Mouse (Mus musculus): ENCODE data around the gene Ces1f. TPM values are rescaled to one million over a fixed set of nuclear protein-coding genes. Genes with fewer than 3 reads are reported as not detected.
"Not testable (repeated sequence)": the region's sequence is repeated elsewhere in the genome, so short reads cannot be mapped to it uniquely, and the experiment has no call there.

Gene Ces1f
- polyA plus RNA-seq, 1 experiment from 2014 or later: not detected

- no peak overlapping the region for H3K4me2 ChIP-seq (replicated peaks)
- H3K4me1 ChIP-seq (replicated peaks; ENCODE audit: control insufficient read depth, insufficient read depth, low read length): no peaks in the 10 kb centered on the region
- H3K36me3 ChIP-seq (replicated peaks; ENCODE audit: control insufficient read depth, insufficient read depth): no peaks in the 10 kb centered on the region
- H3K4me3 ChIP-seq (replicated peaks; ENCODE audit: low read length): no peak overlapping the region
- no peak overlapping the region for H3K9ac ChIP-seq
- H3K27ac ChIP-seq: no peak overlapping the region
- no peaks in the 10 kb centered on the region for H3K9me3 ChIP-seq (ENCODE audit: control insufficient read depth, low read length)
- ATAC-seq (ENCODE audit: low FRiP score) (no peak), DNase-seq (ENCODE audit: low spot score) (no peak)
- H3K27me3 ChIP-seq (ENCODE audit: control insufficient read depth, insufficient read depth, low read length): no peaks in the 10 kb centered on the region
- WGBS: 73% methylated on average over 2 of the region's 2 CpGs
Measured at GRCm38 (mm10) chr8:93261436-93261835, 18.1 kb downstream of the Ces1f start.

- Histone ChIP-seq H3K9me3 (ENCODE audit: control insufficient read depth, low read length) (no peaks in the 10 kb centered on the region), H3K4me1 (replicated peaks; ENCODE audit: control insufficient read depth, insufficient read depth, low read length) (no peaks in the 10 kb centered on the region), H3K36me3 (replicated peaks; ENCODE audit: control insufficient read depth, insufficient read depth) (no peaks in the 10 kb centered on the region), H3K4me2 (replicated peaks) (no peak overlapping the region), H3K27ac (no peak overlapping the region), H3K27me3 (ENCODE audit: control insufficient read depth, insufficient read depth, low read length) (no peaks in the 10 kb centered on the region), H3K4me3 (replicated peaks; ENCODE audit: low read length) (no peak overlapping the region), H3K9ac (no peak overlapping the region)
- DNase-seq (ENCODE audit: low spot score) (no peak), ATAC-seq (ENCODE audit: low FRiP score) (no peak)
- 97% methylated on average over 1 of the region's 1 CpGs for WGBS
Measured at GRCm38 (mm10) chr8:93252400-93252925, 27.1 kb downstream of the Ces1f start.

- no peak overlapping the region for H3K4me2 ChIP-seq (replicated peaks)
- H3K27me3 ChIP-seq (ENCODE audit: control insufficient read depth, insufficient read depth, low read length): no peaks in the 10 kb centered on the region
- 97% methylated on average over 2 of the region's 2 CpGs for WGBS
- H3K4me1 ChIP-seq (replicated peaks; ENCODE audit: control insufficient read depth, insufficient read depth, low read length): no peaks in the 10 kb centered on the region
- no peak overlapping the region for H3K4me3 ChIP-seq (replicated peaks; ENCODE audit: low read length)
- H3K9me3 ChIP-seq (ENCODE audit: control insufficient read depth, low read length): no peaks in the 10 kb centered on the region
- no peak overlapping the region for H3K27ac ChIP-seq
- no peak for ATAC-seq (ENCODE audit: low FRiP score)
- no peaks in the 10 kb centered on the region for H3K36me3 ChIP-seq (replicated peaks; ENCODE audit: control insufficient read depth, insufficient read depth)
- no peak for DNase-seq (ENCODE audit: low spot score)
- no peak overlapping the region for H3K9ac ChIP-seq
Measured at GRCm38 (mm10) chr8:93246057-93246456, 33.5 kb downstream of the Ces1f start.

- no peak overlapping the region for H3K9ac ChIP-seq
Measured at GRCm38 (mm10) chr8:93239884-93240283, 39.7 kb downstream of the Ces1f start.

GRCm38 (mm10) chr8:93235681-93236080, 43.9 kb downstream of the Ces1f start:
- ATAC-seq (ENCODE audit: low FRiP score) (no peak), DNase-seq (ENCODE audit: low spot score) (no peak)
- Histone ChIP-seq H3K4me1 (replicated peaks; ENCODE audit: control insufficient read depth, insufficient read depth, low read length) (no peaks in the 10 kb centered on the region), H3K9me3 (ENCODE audit: control insufficient read depth, low read length) (no peaks in the 10 kb centered on the region), H3K4me3 (replicated peaks; ENCODE audit: low read length) (no peak overlapping the region), H3K27ac (no peak overlapping the region), H3K4me2 (replicated peaks) (no peak overlapping the region), H3K27me3 (ENCODE audit: control insufficient read depth, insufficient read depth, low read length) (no peaks in the 10 kb centered on the region), H3K36me3 (replicated peaks; ENCODE audit: control insufficient read depth, insufficient read depth) (no peaks in the 10 kb centered on the region), H3K9ac (no peak overlapping the region)
- WGBS: 100% methylated on average over 1 of the region's 1 CpGs

More at GRCm38 (mm10) chr8:93239884-93240283, 39.7 kb downstream of the Ces1f start:
- DNase-seq (ENCODE audit: low spot score) (no peak), ATAC-seq (ENCODE audit: low FRiP score) (no peak)
- Histone ChIP-seq H3K27ac (no peak overlapping the region), H3K4me3 (replicated peaks; ENCODE audit: low read length) (no peak overlapping the region), H3K4me1 (replicated peaks; ENCODE audit: control insufficient read depth, insufficient read depth, low read length) (no peaks in the 10 kb centered on the region), H3K9me3 (ENCODE audit: control insufficient read depth, low read length) (no peaks in the 10 kb centered on the region), H3K36me3 (replicated peaks; ENCODE audit: control insufficient read depth, insufficient read depth) (no peaks in the 10 kb centered on the region), H3K4me2 (replicated peaks) (no peak overlapping the region), H3K27me3 (ENCODE audit: control insufficient read depth, insufficient read depth, low read length) (no peaks in the 10 kb centered on the region)

GRCm38 (mm10) chr8:93234706-93235105, 44.8 kb downstream of the Ces1f start:
- Histone ChIP-seq H3K4me3 (replicated peaks; ENCODE audit: low read length) (no peak overlapping the region), H3K27me3 (ENCODE audit: control insufficient read depth, insufficient read depth, low read length) (no peaks in the 10 kb centered on the region), H3K36me3 (replicated peaks; ENCODE audit: control insufficient read depth, insufficient read depth) (no peaks in the 10 kb centered on the region), H3K9me3 (ENCODE audit: control insufficient read depth, low read length) (no peaks in the 10 kb centered on the region), H3K4me1 (replicated peaks; ENCODE audit: control insufficient read depth, insufficient read depth, low read length) (no peaks in the 10 kb centered on the region), H3K27ac (no peak overlapping the region), H3K9ac (no peak overlapping the region), H3K4me2 (replicated peaks) (no peak overlapping the region)
- 97% methylated on average over 1 of the region's 1 CpGs for WGBS
- ATAC-seq (ENCODE audit: low FRiP score) (no peak), DNase-seq (ENCODE audit: low spot score) (no peak)

- Histone ChIP-seq H3K9me3 (ENCODE audit: control insufficient read depth, low read length) (no peaks in the 10 kb centered on the region), H3K27ac (no peak overlapping the region), H3K4me2 (replicated peaks) (no peak overlapping the region), H3K4me1 (replicated peaks; ENCODE audit: control insufficient read depth, insufficient read depth, low read length) (no peaks in the 10 kb centered on the region), H3K4me3 (replicated peaks; ENCODE audit: low read length) (no peak overlapping the region), H3K36me3 (replicated peaks; ENCODE audit: control insufficient read depth, insufficient read depth) (no peaks in the 10 kb centered on the region), H3K9ac (no peak overlapping the region), H3K27me3 (ENCODE audit: control insufficient read depth, insufficient read depth, low read length) (no peaks in the 10 kb centered on the region)
- WGBS: 92% methylated on average over 6 of the region's 6 CpGs
- DNase-seq (ENCODE audit: low spot score) (no peak), ATAC-seq (ENCODE audit: low FRiP score) (no peak)
Measured at GRCm38 (mm10) chr8:93234068-93234467, 45.5 kb downstream of the Ces1f start.

- no peak within 1 kb of the TSS for H3K4me3 ChIP-seq (replicated peaks; ENCODE audit: low read length)
- H3K9me3 ChIP-seq (ENCODE audit: control insufficient read depth, low read length): no peaks in the 10 kb centered on the region
- no peak within 1 kb of the TSS for H3K4me2 ChIP-seq (replicated peaks)
- no peaks in the 10 kb centered on the region for H3K27me3 ChIP-seq (ENCODE audit: control insufficient read depth, insufficient read depth, low read length)
- H3K27ac ChIP-seq: no peak within 1 kb of the TSS
- H3K36me3 ChIP-seq (replicated peaks; ENCODE audit: control insufficient read depth, insufficient read depth): no peaks in the 10 kb centered on the region
- DNase-seq (ENCODE audit: low spot score) (no peak), ATAC-seq (ENCODE audit: low FRiP score) (no peak)
- no peaks in the 10 kb centered on the region for H3K4me1 ChIP-seq (replicated peaks; ENCODE audit: control insufficient read depth, insufficient read depth, low read length)
- H3K9ac ChIP-seq: no peak within 1 kb of the TSS
Measured at GRCm38 (mm10) chr8:93229446-93229845, 50.1 kb downstream of the Ces1f start, which contains the start of gene Ces1e. Ces1e (minus strand) TSS chr8:93229619.

- 82% methylated on average over 11 of the region's 11 CpGs for WGBS
- Histone ChIP-seq H3K9me3 (ENCODE audit: control insufficient read depth, low read length) (no peaks in the 10 kb centered on the region), H3K36me3 (replicated peaks; ENCODE audit: control insufficient read depth, insufficient read depth) (no peaks in the 10 kb centered on the region), H3K27me3 (ENCODE audit: control insufficient read depth, insufficient read depth, low read length) (no peaks in the 10 kb centered on the region), H3K9ac (no peak overlapping the region), H3K4me1 (replicated peaks; ENCODE audit: control insufficient read depth, insufficient read depth, low read length) (no peaks in the 10 kb centered on the region), H3K27ac (no peak overlapping the region), H3K4me2 (replicated peaks) (no peak overlapping the region), H3K4me3 (replicated peaks; ENCODE audit: low read length) (no peak overlapping the region)
- ATAC-seq (ENCODE audit: low FRiP score): no peak
- DNase-seq (ENCODE audit: low spot score): no peak
Measured at GRCm38 (mm10) chr8:93228673-93229370, 50.7 kb downstream of the Ces1f start.

GRCm38 (mm10) chr8:93226471-93226870, 53.1 kb downstream of the Ces1f start:
- H3K27ac ChIP-seq; DNase-seq (ENCODE audit: low spot score); H3K4me3 ChIP-seq (replicated peaks; ENCODE audit: low read length); H3K36me3 ChIP-seq (replicated peaks; ENCODE audit: control insufficient read depth, insufficient read depth); H3K4me2 ChIP-seq (replicated peaks); ATAC-seq (ENCODE audit: low FRiP score); H3K4me1 ChIP-seq (replicated peaks; ENCODE audit: control insufficient read depth, insufficient read depth, low read length); H3K9me3 ChIP-seq (ENCODE audit: control insufficient read depth, low read length); H3K27me3 ChIP-seq (ENCODE audit: control insufficient read depth, insufficient read depth, low read length); H3K9ac ChIP-seq: not testable (repeated sequence)
- 100% methylated on average over 1 of the region's 1 CpGs for WGBS

All from hindbrain, embryonic 14.5 days (tissue).